ENCODE assay signal across 14 mouse cellular contexts in genomic region chr5:53346028-53346427, GRCm38 (mm10).
DNase-seq lines count a peak whose midpoint lies in the region; ATAC-seq and TF ChIP-seq lines count a peak whose summit lies in the region.
"Had no signal": no experiment of that assay in that cellular context is flagged by ENCODE, and none has a peak within 500 bp of the region (broad histone marks: within the 10 kb centered on the region; RNA-seq: fewer than 3 reads in every experiment).

No protein-coding gene starts in this region.

- no peak overlapping the region for H3K27ac ChIP-seq in heart, embryonic 11.5 days (ENCODE audit: low read depth, low read length)
- H3K27ac ChIP-seq in midbrain, postnatal 0 days (ENCODE audit: low read depth, low read length), result no peak overlapping the region
- H3K27ac ChIP-seq: heart, embryonic 10.5 days; hindbrain, embryonic 15.5 days; limb, embryonic 13.5 days had no signal

- H3K4me1 ChIP-seq in heart, embryonic 11.5 days (ENCODE audit: control insufficient read depth, insufficient read depth, low read length), result no peaks in the 10 kb centered on the region
- no peaks in the 10 kb centered on the region for H3K4me1 ChIP-seq in midbrain, postnatal 0 days (ENCODE audit: insufficient read depth, low read length)
- H3K4me1 ChIP-seq: heart, embryonic 10.5 days had no signal

- 31% methylated on average over 8 of the region's 8 CpGs for WGBS in heart, embryonic 11.5 days (ENCODE audit: insufficient replicate concordance)
- 80% methylated on average over 8 of the region's 8 CpGs for WGBS in midbrain, postnatal 0 days

- no peaks in the 10 kb centered on the region; the same call in none of the 2 replicates for H3K27me3 ChIP-seq in heart, embryonic 11.5 days (ENCODE audit: control insufficient read depth, insufficient read depth, low read length)
- no peaks in the 10 kb centered on the region for H3K27me3 ChIP-seq in midbrain, postnatal 0 days (ENCODE audit: insufficient read depth, low read length)
- H3K27me3 ChIP-seq: hindbrain, embryonic 15.5 days had no signal

- peak; percentile 36 to 41 for DNase-seq in heart, adult 9 months (ENCODE audit: low spot score in 2 of 2)
- peak; percentile 32 for DNase-seq in MN1 (ENCODE audit: low spot score)
- DNase-seq in gastrocnemius, postnatal 25 days, result peak; percentile 83
- DNase-seq in ovary, postnatal 36 days (ENCODE audit: low spot score), result peak; percentile 69
- no peak for DNase-seq in midbrain, postnatal 0 days (ENCODE audit: low spot score)
- DNase-seq in left cerebral cortex, adult 8-10 months (ENCODE audit: low spot score in 2 of 2), result no peak
- DNase-seq in right cerebral cortex, postnatal 36 days (ENCODE audit: low spot score in 2 of 2), result no peak
- DNase-seq: right cerebral cortex, postnatal 4 days; thymus, postnatal 25 days had no signal

- no peaks in the 10 kb centered on the region for H3K9me3 ChIP-seq in heart, embryonic 11.5 days (replicated peaks; ENCODE audit: control insufficient read depth, low read length)
- H3K9me3 ChIP-seq in midbrain, postnatal 0 days (ENCODE audit: low read length), result no peaks in the 10 kb centered on the region
- H3K9me3 ChIP-seq: heart, embryonic 10.5 days; hindbrain, embryonic 15.5 days; limb, embryonic 13.5 days had no signal

- H3K4me3 ChIP-seq in heart, embryonic 11.5 days (ENCODE audit: low read depth, low read length), result no peak overlapping the region
- no peak overlapping the region for H3K4me3 ChIP-seq in midbrain, postnatal 0 days (ENCODE audit: low read depth, low read length)
- H3K4me3 ChIP-seq: heart, embryonic 10.5 days; hindbrain, embryonic 15.5 days; limb, embryonic 13.5 days had no signal

- no peak overlapping the region for H3K4me2 ChIP-seq in heart, embryonic 11.5 days
- no peak overlapping the region for H3K4me2 ChIP-seq in midbrain, postnatal 0 days (ENCODE audit: low read depth, low read length, poor library complexity, severe bottlenecking)
- H3K4me2 ChIP-seq: hindbrain, embryonic 15.5 days; limb, embryonic 13.5 days had no signal

- no peak overlapping the region for H3K9ac ChIP-seq in heart, embryonic 11.5 days (ENCODE audit: low read depth, low read length)
- H3K9ac ChIP-seq in midbrain, postnatal 0 days (replicated peaks; ENCODE audit: low read length, poor library complexity, severe bottlenecking), result no peak overlapping the region
- H3K9ac ChIP-seq: hindbrain, embryonic 15.5 days; limb, embryonic 13.5 days had no signal

- TF ChIP-seq CTCF in midbrain, postnatal 0 days (IDR thresholded peaks at IDR 0.05), result no peak

- no peak for ATAC-seq in heart, embryonic 11.5 days (replicated peaks; ENCODE audit: insufficient number of reproducible peaks, low FRiP score, low TSS enrichment)
- no peak for ATAC-seq in midbrain, postnatal 0 days (ENCODE audit: low FRiP score)
- ATAC-seq: CD4-positive, CD25-positive, alpha-beta regulatory T cell, adult 4 months had no signal

- H3K36me3 ChIP-seq in heart, embryonic 11.5 days (ENCODE audit: control insufficient read depth, insufficient read depth, low read length), result no peaks in the 10 kb centered on the region
- H3K36me3 ChIP-seq in midbrain, postnatal 0 days (ENCODE audit: insufficient read depth, low read length), result no peaks in the 10 kb centered on the region
- H3K36me3 ChIP-seq: heart, embryonic 10.5 days; hindbrain, embryonic 15.5 days; limb, embryonic 13.5 days had no signal

Comparison
In these comparisons a context has a peak if more than half of its experiments do, and no peak if none do; other contexts are left out.
1. DNase-seq: peak in heart, adult 9 months (2 of 2), MN1 (single experiment), gastrocnemius, postnatal 25 days (single experiment) and ovary, postnatal 36 days (single experiment); none in midbrain, postnatal 0 days (single experiment), left cerebral cortex, adult 8-10 months (0 of 2) and right cerebral cortex, postnatal 36 days (0 of 2).